Mouse (Mus musculus): ENCODE measurements around the gene D430042O09Rik. TPM values are rescaled to one million over a fixed set of nuclear protein-coding genes. Genes with fewer than 3 reads are reported as not detected.

D430042O09Rik gene
- polyA plus RNA-seq, 1 experiment from 2014 or later = 8.6 TPM

GRCm38 (mm10) chr7:125808210-125808609 lies 100.5 kb downstream of the D430042O09Rik start:
- 77% methylated on average over 3 of the region's 3 CpGs for WGBS
- no peaks in the 10 kb centered on the region; a peak in 1 of 4 replicates for H3K4me1 ChIP-seq (ENCODE audit: control insufficient read depth in 2 of 2, insufficient read depth in 2 of 2, low read length in 2 of 2)

GRCm38 (mm10) chr7:125812721-125813120 lies 105.0 kb downstream of the D430042O09Rik start:
- Histone ChIP-seq H3K27ac (replicated peaks in 1 of 2; ENCODE audit: control insufficient read depth in 1 of 2, insufficient read depth in 1 of 2, low read depth in 2 of 2, low read length in 2 of 2) (no peak overlapping the region), H3K36me3 (ENCODE audit: control insufficient read depth, insufficient read depth, low read length) (peaks cover 44% of the 10 kb centered on the region), H3K4me3 (ENCODE audit: control insufficient read depth in 1 of 2, insufficient read depth in 1 of 2, low read depth in 1 of 2, low read length in 2 of 2) (no peak overlapping the region), H3K4me2 (ENCODE audit: low read length) (no peak overlapping the region), H3K27me3 (ENCODE audit: control insufficient read depth, insufficient read depth, low read length) (no peaks in the 10 kb centered on the region), H3K9ac (ENCODE audit: low read length) (no peak overlapping the region), H3K9me3 (ENCODE audit: control insufficient read depth, low read length) (no peaks in the 10 kb centered on the region), H3K4me1 (ENCODE audit: control insufficient read depth in 2 of 2, insufficient read depth in 2 of 2, low read length in 2 of 2) (no peaks in the 10 kb centered on the region; a peak in 1 of 4 replicates)
- 89% methylated on average over 8 of the region's 8 CpGs for WGBS
- ATAC-seq (ENCODE audit: insufficient number of reproducible peaks, insufficient read depth, low FRiP score, low read depth) = no peak

More at GRCm38 (mm10) chr7:125808210-125808609, 100.5 kb downstream of the D430042O09Rik start:
- Histone ChIP-seq H3K36me3 (ENCODE audit: control insufficient read depth, insufficient read depth, low read length) (peaks cover 4% of the 10 kb centered on the region; the same call in 1 of the 2 replicates), H3K4me2 (ENCODE audit: low read length) (no peak overlapping the region), H3K27me3 (ENCODE audit: control insufficient read depth, insufficient read depth, low read length) (no peaks in the 10 kb centered on the region), H3K9ac (ENCODE audit: low read length) (no peak overlapping the region), H3K4me3 (ENCODE audit: control insufficient read depth in 1 of 2, insufficient read depth in 1 of 2, low read depth in 1 of 2, low read length in 2 of 2) (no peak overlapping the region), H3K27ac (replicated peaks in 1 of 2; ENCODE audit: control insufficient read depth in 1 of 2, insufficient read depth in 1 of 2, low read depth in 2 of 2, low read length in 2 of 2) (no peak overlapping the region), H3K9me3 (ENCODE audit: control insufficient read depth, low read length) (no peaks in the 10 kb centered on the region)
- ATAC-seq (ENCODE audit: insufficient number of reproducible peaks, insufficient read depth, low FRiP score, low read depth) = no peak

GRCm38 (mm10) chr7:125815733-125816132 lies 108.0 kb downstream of the D430042O09Rik start:
- no peak overlapping the region for H3K4me2 ChIP-seq (ENCODE audit: low read length)
- WGBS = 77% methylated on average over 3 of the region's 3 CpGs
- no peak for ATAC-seq (ENCODE audit: insufficient number of reproducible peaks, insufficient read depth, low FRiP score, low read depth)
- H3K27ac ChIP-seq (replicated peaks in 1 of 2; ENCODE audit: control insufficient read depth in 1 of 2, insufficient read depth in 1 of 2, low read depth in 2 of 2, low read length in 2 of 2) = no peak overlapping the region
- peaks cover 49% of the 10 kb centered on the region for H3K36me3 ChIP-seq (ENCODE audit: control insufficient read depth, insufficient read depth, low read length)
- no peaks in the 10 kb centered on the region for H3K27me3 ChIP-seq (ENCODE audit: control insufficient read depth, insufficient read depth, low read length)
- H3K4me1 ChIP-seq (ENCODE audit: control insufficient read depth in 2 of 2, insufficient read depth in 2 of 2, low read length in 2 of 2) = peaks cover 0 to 8% of the 10 kb centered on the region in 2 experiments; a peak in 1 of 4 replicates
- H3K9me3 ChIP-seq (ENCODE audit: control insufficient read depth, low read length) = no peaks in the 10 kb centered on the region
- no peak overlapping the region for H3K4me3 ChIP-seq (ENCODE audit: control insufficient read depth in 1 of 2, insufficient read depth in 1 of 2, low read depth in 1 of 2, low read length in 2 of 2)
- no peak overlapping the region for H3K9ac ChIP-seq (ENCODE audit: low read length)

GRCm38 (mm10) chr7:125818301-125818712 lies 110.6 kb downstream of the D430042O09Rik start:
- Histone ChIP-seq H3K36me3 (ENCODE audit: control insufficient read depth, insufficient read depth, low read length) (peaks cover 44% of the 10 kb centered on the region), H3K9ac (ENCODE audit: low read length) (no peak overlapping the region), H3K4me3 (ENCODE audit: control insufficient read depth in 1 of 2, insufficient read depth in 1 of 2, low read depth in 1 of 2, low read length in 2 of 2) (no peak overlapping the region), H3K9me3 (ENCODE audit: control insufficient read depth, low read length) (no peaks in the 10 kb centered on the region), H3K4me2 (ENCODE audit: low read length) (no peak overlapping the region), H3K27ac (replicated peaks in 1 of 2; ENCODE audit: control insufficient read depth in 1 of 2, insufficient read depth in 1 of 2, low read depth in 2 of 2, low read length in 2 of 2) (no peak overlapping the region), H3K4me1 (ENCODE audit: control insufficient read depth in 2 of 2, insufficient read depth in 2 of 2, low read length in 2 of 2) (peaks cover 0 to 10% of the 10 kb centered on the region in 2 experiments; a peak in 1 of 4 replicates), H3K27me3 (ENCODE audit: control insufficient read depth, insufficient read depth, low read length) (no peaks in the 10 kb centered on the region)
- WGBS = 90% methylated on average over 9 of the region's 9 CpGs
- ATAC-seq (ENCODE audit: insufficient number of reproducible peaks, insufficient read depth, low FRiP score, low read depth) = no peak

- 55% methylated on average over 2 of the region's 2 CpGs for WGBS
- Histone ChIP-seq H3K27me3 (ENCODE audit: control insufficient read depth, insufficient read depth, low read length) (no peaks in the 10 kb centered on the region), H3K4me3 (ENCODE audit: control insufficient read depth in 1 of 2, insufficient read depth in 1 of 2, low read depth in 1 of 2, low read length in 2 of 2) (no peak overlapping the region), H3K36me3 (ENCODE audit: control insufficient read depth, insufficient read depth, low read length) (peaks cover 27% of the 10 kb centered on the region), H3K9me3 (ENCODE audit: control insufficient read depth, low read length) (no peaks in the 10 kb centered on the region), H3K27ac (replicated peaks in 1 of 2; ENCODE audit: control insufficient read depth in 1 of 2, insufficient read depth in 1 of 2, low read depth in 2 of 2, low read length in 2 of 2) (no peak overlapping the region), H3K9ac (ENCODE audit: low read length) (no peak overlapping the region), H3K4me1 (ENCODE audit: control insufficient read depth in 2 of 2, insufficient read depth in 2 of 2, low read length in 2 of 2) (peaks cover 0 to 10% of the 10 kb centered on the region in 2 experiments; a peak in 1 of 4 replicates), H3K4me2 (ENCODE audit: low read length) (no peak overlapping the region)
- ATAC-seq (ENCODE audit: insufficient number of reproducible peaks, insufficient read depth, low FRiP score, low read depth) = no peak
Observed at GRCm38 (mm10) chr7:125820233-125820632, 112.5 kb downstream of the D430042O09Rik start.

GRCm38 (mm10) chr7:125826425-125826824 lies 118.7 kb downstream of the D430042O09Rik start:
- no peaks in the 10 kb centered on the region for H3K27me3 ChIP-seq (ENCODE audit: control insufficient read depth, insufficient read depth, low read length)
- H3K9ac ChIP-seq (ENCODE audit: low read length) = no peak overlapping the region
- H3K36me3 ChIP-seq (ENCODE audit: control insufficient read depth, insufficient read depth, low read length) = no peaks in the 10 kb centered on the region
- 0% methylated on average over 2 of the region's 2 CpGs for WGBS
- H3K4me1 ChIP-seq (ENCODE audit: control insufficient read depth in 2 of 2, insufficient read depth in 2 of 2, low read length in 2 of 2) = peaks cover 42 to 57% of the 10 kb centered on the region in 2 experiments
- no peaks in the 10 kb centered on the region for H3K9me3 ChIP-seq (ENCODE audit: control insufficient read depth, low read length)
- no peak overlapping the region for H3K4me2 ChIP-seq (ENCODE audit: low read length)
- H3K27ac ChIP-seq (replicated peaks in 1 of 2; ENCODE audit: control insufficient read depth in 1 of 2, insufficient read depth in 1 of 2, low read depth in 2 of 2, low read length in 2 of 2) = peak overlapping the region in 1 of 2 experiments; percentile 50; a peak in 1 of 4 replicates
- no peak overlapping the region for H3K4me3 ChIP-seq (ENCODE audit: control insufficient read depth in 1 of 2, insufficient read depth in 1 of 2, low read depth in 1 of 2, low read length in 2 of 2)
- no peak for ATAC-seq (ENCODE audit: insufficient number of reproducible peaks, insufficient read depth, low FRiP score, low read depth)

GRCm38 (mm10) chr7:125826887-125827286 lies 119.2 kb downstream of the D430042O09Rik start:
- WGBS = 56% methylated on average over 3 of the region's 3 CpGs
- H3K27ac ChIP-seq (replicated peaks in 1 of 2; ENCODE audit: control insufficient read depth in 1 of 2, insufficient read depth in 1 of 2, low read depth in 2 of 2, low read length in 2 of 2) = peak overlapping the region in 1 of 2 experiments; percentile 50; a peak in 3 of 4 replicates

GRCm38 (mm10) chr7:125827420-125827819 lies 119.7 kb downstream of the D430042O09Rik start:
- Histone ChIP-seq H3K9ac (ENCODE audit: low read length) (peak overlapping the region; percentile 30; the same call in 1 of the 2 replicates), H3K9me3 (ENCODE audit: control insufficient read depth, low read length) (no peaks in the 10 kb centered on the region), H3K27me3 (ENCODE audit: control insufficient read depth, insufficient read depth, low read length) (no peaks in the 10 kb centered on the region), H3K36me3 (ENCODE audit: control insufficient read depth, insufficient read depth, low read length) (no peaks in the 10 kb centered on the region), H3K4me3 (ENCODE audit: control insufficient read depth in 1 of 2, insufficient read depth in 1 of 2, low read depth in 1 of 2, low read length in 2 of 2) (no peak overlapping the region), H3K27ac (replicated peaks in 1 of 2; ENCODE audit: control insufficient read depth in 1 of 2, insufficient read depth in 1 of 2, low read depth in 2 of 2, low read length in 2 of 2) (no peak overlapping the region), H3K4me1 (ENCODE audit: control insufficient read depth in 2 of 2, insufficient read depth in 2 of 2, low read length in 2 of 2) (peaks cover 46 to 62% of the 10 kb centered on the region in 2 experiments), H3K4me2 (ENCODE audit: low read length) (no peak overlapping the region)
- no peak for ATAC-seq (ENCODE audit: insufficient number of reproducible peaks, insufficient read depth, low FRiP score, low read depth)
- WGBS = 69% methylated on average over 9 of the region's 9 CpGs

More at GRCm38 (mm10) chr7:125826887-125827286, 119.2 kb downstream of the D430042O09Rik start:
- H3K36me3 ChIP-seq (ENCODE audit: control insufficient read depth, insufficient read depth, low read length) = no peaks in the 10 kb centered on the region
- H3K4me2 ChIP-seq (ENCODE audit: low read length) = no peak overlapping the region
- no peaks in the 10 kb centered on the region for H3K27me3 ChIP-seq (ENCODE audit: control insufficient read depth, insufficient read depth, low read length)
- H3K4me1 ChIP-seq (ENCODE audit: control insufficient read depth in 2 of 2, insufficient read depth in 2 of 2, low read length in 2 of 2) = peaks cover 42 to 58% of the 10 kb centered on the region in 2 experiments
- H3K9ac ChIP-seq (ENCODE audit: low read length) = no peak overlapping the region
- H3K4me3 ChIP-seq (ENCODE audit: control insufficient read depth in 1 of 2, insufficient read depth in 1 of 2, low read depth in 1 of 2, low read length in 2 of 2) = no peak overlapping the region
- no peak for ATAC-seq (ENCODE audit: insufficient number of reproducible peaks, insufficient read depth, low FRiP score, low read depth)
- H3K9me3 ChIP-seq (ENCODE audit: control insufficient read depth, low read length) = no peaks in the 10 kb centered on the region
